Mouse (Mus musculus) myocyte (in vitro differentiated cells): Measurements from ENCODE around the gene Trim33. TPM values are rescaled to one million over a fixed set of nuclear protein-coding genes. Genes with fewer than 3 reads are reported as not detected.
A peak's percentile ranks its signal among the peaks of the same experiment; 100 is the strongest.

ENCODE experiments used
- H3K27me3 ChIP-seq: one replicate; pipeline ENCODE4 v1.6.1; 2011; ENCODE audit not compliant: control insufficient read depth, insufficient read depth, insufficient read length
- H3K36me3 ChIP-seq: one replicate; pipeline ENCODE4 v1.6.1; 2011; ENCODE audit not compliant: control insufficient read depth, insufficient read depth
- H3K4me2 ChIP-seq: one replicate; pipeline ENCODE4 v1.6.1; 2011; ENCODE audit warnings: low read depth, control low read depth
- H3K4me3 ChIP-seq: one replicate; pipeline ENCODE4 v1.5.1; 2011; ENCODE audit warnings: mild to moderate bottlenecking, control low read depth, moderate library complexity
- H3K79me2 ChIP-seq: one replicate; pipeline ENCODE4 v1.6.1; 2011; ENCODE audit not compliant: control insufficient read depth, insufficient read depth
- H3ac ChIP-seq: one replicate; pipeline ENCODE4 v1.6.1; 2011; ENCODE audit not compliant: control insufficient read depth, insufficient read length
- CEBPB ChIP-seq: IDR thresholded peaks from 2 replicates; pipeline ENCODE4 v1.6.1; 2011; ENCODE audit warnings: mild to moderate bottlenecking, moderate library complexity; ENCODE audit not compliant: poor library complexity, insufficient read depth, severe bottlenecking
- E2F4 ChIP-seq: IDR thresholded peaks from one replicate; pipeline ENCODE4 v1.6.1; 2011; ENCODE audit warnings: mild to moderate bottlenecking, control low read depth, moderate library complexity; ENCODE audit not compliant: insufficient read depth
- MAX ChIP-seq: IDR thresholded peaks from one replicate; pipeline ENCODE4 v1.6.1; 2011; ENCODE audit warnings: low read depth, mild to moderate bottlenecking, control low read depth
- MYOD1 ChIP-seq, 3 experiments: IDR thresholded peaks; one replicate each; pipeline ENCODE4 v1.6.1; 2011; ENCODE audit warnings: control low read depth in 2 of 3, low read depth in 2 of 3, mild to moderate bottlenecking in 2 of 3, moderate library complexity in 1 of 3; ENCODE audit not compliant: insufficient read length in 2 of 3, control insufficient read depth in 1 of 3
- MYOG ChIP-seq, 3 experiments: IDR thresholded peaks; one replicate each; pipeline ENCODE4 v1.6.1; 2011; ENCODE audit warnings: control low read depth in 2 of 3, low read depth in 2 of 3, mild to moderate bottlenecking in 2 of 3; ENCODE audit not compliant: insufficient read length in 2 of 3, control insufficient read depth in 1 of 3, insufficient read depth in 1 of 3
- POLR2A ChIP-seq: IDR thresholded peaks from one replicate; pipeline ENCODE4 v1.6.1; 2011; ENCODE audit warnings: low read depth, mild to moderate bottlenecking, control low read depth, moderate library complexity; ENCODE audit not compliant: insufficient read length
- POLR2AphosphoS2 ChIP-seq: IDR thresholded peaks from one replicate; pipeline ENCODE4 v1.6.1; 2011; ENCODE audit warnings: low read depth, control low read depth; ENCODE audit not compliant: insufficient read length
- REST ChIP-seq: IDR thresholded peaks from one replicate; pipeline ENCODE4 v1.6.1; 2011; ENCODE audit warnings: mild to moderate bottlenecking, control low read depth, moderate library complexity; ENCODE audit not compliant: insufficient read depth, insufficient read length
- SRF ChIP-seq: IDR thresholded peaks from one replicate; pipeline ENCODE4 v1.6.1; 2011; ENCODE audit warnings: low read depth; ENCODE audit not compliant: control insufficient read depth, insufficient read length
- TCF12 ChIP-seq: IDR thresholded peaks from one replicate; pipeline ENCODE4 v1.6.1; 2011; ENCODE audit warnings: mild to moderate bottlenecking, control low read depth; ENCODE audit not compliant: poor library complexity, insufficient read depth, severe bottlenecking
- TCF3 ChIP-seq: IDR thresholded peaks from one replicate; pipeline ENCODE4 v1.6.1; 2011; ENCODE audit warnings: low read depth, control low read depth; ENCODE audit not compliant: insufficient read length
- USF1 ChIP-seq: IDR thresholded peaks from one replicate; pipeline ENCODE4 v1.6.1; 2011; ENCODE audit warnings: low read depth, mild to moderate bottlenecking, control low read depth, moderate library complexity
- polyA plus RNA-seq: library from polyadenylated mRNA; unstranded; fragments of >200 nt; fragmentation: generic; extraction: Trizol; gene quantifications from one replicate; pipeline ENCODE4 v1.2.1, GENCODE M21; 2012; ENCODE audit warnings: missing spikeins

Trim33 gene
- polyA plus RNA-seq, 1 experiment, result 5.6 TPM

DNA sequence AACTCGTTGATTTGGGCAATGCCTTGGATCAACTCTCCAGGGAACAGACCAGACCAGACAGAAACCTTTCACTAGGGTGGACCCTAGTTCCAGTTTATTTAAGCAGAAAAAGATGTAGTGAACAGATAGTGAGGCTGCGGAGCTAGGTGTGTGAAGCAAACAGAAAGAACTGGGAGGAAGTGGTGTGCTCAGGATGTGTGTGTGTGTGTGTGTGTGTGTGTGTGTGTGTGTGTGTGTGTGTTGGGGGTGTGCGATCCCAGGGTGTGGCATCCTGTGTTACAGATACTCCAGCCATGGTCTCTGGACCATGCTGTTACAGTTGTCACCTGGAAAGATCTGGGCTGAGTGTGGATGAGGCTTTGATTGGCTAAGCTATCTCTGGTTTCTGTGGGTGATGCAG lies 118.4 kb downstream of the Trim33 start:
- Histone ChIP-seq H3K36me3 (no peaks in the 10 kb centered on the region), H3K27me3 (no peaks in the 10 kb centered on the region), H3K79me2 (no peaks in the 10 kb centered on the region), H3K4me3 (no peak overlapping the region), H3K4me2 (no peak overlapping the region), H3ac (no peak overlapping the region)
- no peak for TF ChIP-seq MYOG (IDR thresholded peaks at IDR 0.05; ENCODE audit: control insufficient read depth in 1 of 3, insufficient read depth in 1 of 3, insufficient read length in 2 of 3, low read depth in 2 of 3)
- no peak for TF ChIP-seq E2F4
- no peak for TF ChIP-seq TCF12
- TF ChIP-seq POLR2A, result no peak
- TF ChIP-seq TCF3, result no peak
- TF ChIP-seq USF1, result no peak
- TF ChIP-seq MAX, result no peak
- TF ChIP-seq MYOD1 (IDR thresholded peaks at IDR 0.05; ENCODE audit: control insufficient read depth in 1 of 3, insufficient read length in 2 of 3, low read depth in 2 of 3), result no peak
- no peak for TF ChIP-seq POLR2AphosphoS2
- no peak for TF ChIP-seq REST
- TF ChIP-seq SRF, result no peak
- no peak for TF ChIP-seq CEBPB

DNA sequence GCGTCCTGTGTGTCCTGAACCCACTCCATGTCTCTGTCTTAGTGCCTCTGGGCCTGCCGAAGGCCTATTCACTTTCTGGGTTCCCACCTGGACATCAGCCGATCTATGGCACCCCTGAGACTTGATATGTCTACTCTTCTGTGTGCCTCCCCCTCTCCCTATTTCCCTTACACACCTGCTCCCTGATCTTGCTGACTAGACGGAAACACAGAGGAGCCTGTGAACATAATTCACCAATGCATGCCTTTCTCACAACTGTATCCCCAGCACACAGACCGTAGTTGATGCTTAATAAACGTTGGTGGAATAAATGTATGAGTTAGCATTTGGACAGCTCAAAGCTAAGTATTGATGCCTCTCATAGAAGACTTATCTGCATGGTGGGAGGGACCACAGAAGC lies 121.7 kb downstream of the Trim33 start:
- Histone ChIP-seq H3ac (no peak overlapping the region), H3K4me2 (no peak overlapping the region), H3K36me3 (no peaks in the 10 kb centered on the region), H3K79me2 (no peaks in the 10 kb centered on the region), H3K4me3 (no peak overlapping the region), H3K27me3 (no peaks in the 10 kb centered on the region)
- TF ChIP-seq CEBPB (no peak), TCF12 (no peak), MAX (no peak), POLR2A (no peak), MYOG (IDR thresholded peaks at IDR 0.05; ENCODE audit: control insufficient read depth in 1 of 3, insufficient read depth in 1 of 3, insufficient read length in 2 of 3, low read depth in 2 of 3) (no peak), MYOD1 (IDR thresholded peaks at IDR 0.05; ENCODE audit: control insufficient read depth in 1 of 3, insufficient read length in 2 of 3, low read depth in 2 of 3) (no peak)

DNA sequence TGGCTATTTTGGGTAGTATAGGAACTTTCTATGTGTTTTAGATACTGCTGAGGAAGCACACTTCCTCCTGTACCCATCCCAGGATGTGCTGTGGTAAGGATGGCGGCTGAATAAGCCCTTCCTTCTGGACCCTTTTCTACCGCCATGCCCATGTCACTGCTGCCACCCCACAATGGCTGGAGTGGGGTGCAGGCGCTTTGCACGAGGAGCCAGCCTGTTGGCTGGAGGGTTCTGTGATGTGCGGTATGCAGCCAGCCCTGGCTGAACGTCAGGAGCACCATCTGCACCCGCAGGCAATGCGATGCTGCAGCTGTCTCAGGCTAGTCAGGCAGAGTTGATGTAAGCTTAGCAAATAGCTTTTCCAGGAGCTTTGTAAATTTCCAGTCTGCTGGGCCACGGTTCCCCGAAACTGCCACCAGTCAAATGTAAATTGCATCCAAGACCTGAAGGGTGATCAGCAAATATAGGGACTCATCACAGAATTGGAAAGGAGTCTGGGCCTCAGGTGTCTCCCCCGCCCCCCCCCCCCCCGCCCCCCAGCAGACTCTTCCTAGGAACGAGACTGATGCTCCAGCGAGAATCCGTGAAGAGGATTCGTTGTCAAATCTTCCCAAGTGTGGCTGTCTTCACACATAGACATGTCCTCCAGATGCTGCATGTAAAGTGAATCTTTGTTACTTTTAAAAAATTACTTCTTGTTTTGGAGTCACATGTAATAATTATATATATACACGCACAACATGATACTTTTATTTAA lies 122.4 kb downstream of the Trim33 start:
- Histone ChIP-seq H3K36me3 (no peaks in the 10 kb centered on the region), H3K4me2 (no peak overlapping the region), H3K79me2 (no peaks in the 10 kb centered on the region), H3K27me3 (no peaks in the 10 kb centered on the region), H3K4me3 (no peak overlapping the region), H3ac (no peak overlapping the region)
- TF ChIP-seq SRF (no peak), TCF3 (peak; percentile 9), MAX (no peak), POLR2AphosphoS2 (no peak), MYOD1 (IDR thresholded peaks at IDR 0.05; ENCODE audit: control insufficient read depth in 1 of 3, insufficient read length in 2 of 3, low read depth in 2 of 3) (peak in 2 of 3 experiments; percentile 84 to 91), MYOG (IDR thresholded peaks at IDR 0.05; ENCODE audit: control insufficient read depth in 1 of 3, insufficient read depth in 1 of 3, insufficient read length in 2 of 3, low read depth in 2 of 3) (peak; percentile 75 to 91 (median 90)), REST (no peak)

DNA sequence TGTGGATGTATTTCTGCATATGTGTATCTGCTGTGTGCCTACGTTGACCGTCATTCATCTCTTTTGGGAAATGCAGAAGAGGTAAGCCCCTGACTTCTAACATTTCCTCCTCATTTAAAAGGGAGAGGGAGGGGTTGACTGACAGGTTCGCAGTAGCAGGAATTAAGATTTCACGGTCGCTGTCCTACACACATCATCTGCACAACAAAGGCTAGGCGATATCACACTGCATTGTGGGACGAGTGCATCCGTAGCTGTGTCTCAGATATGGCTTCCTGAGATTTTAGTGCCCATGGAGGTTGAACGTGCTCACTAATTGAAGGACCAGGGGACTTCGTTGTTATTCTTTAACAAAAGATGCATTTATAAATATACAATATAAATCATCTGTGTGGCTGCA lies 123.1 kb downstream of the Trim33 start:
- Histone ChIP-seq H3K36me3 (no peaks in the 10 kb centered on the region), H3K79me2 (no peaks in the 10 kb centered on the region), H3K4me3 (no peak overlapping the region), H3K27me3 (no peaks in the 10 kb centered on the region), H3ac (no peak overlapping the region), H3K4me2 (no peak overlapping the region)
- TF ChIP-seq MYOG (IDR thresholded peaks at IDR 0.05; ENCODE audit: control insufficient read depth in 1 of 3, insufficient read depth in 1 of 3, insufficient read length in 2 of 3, low read depth in 2 of 3) (no peak), SRF (no peak), TCF12 (no peak), CEBPB (no peak), E2F4 (no peak)

DNA sequence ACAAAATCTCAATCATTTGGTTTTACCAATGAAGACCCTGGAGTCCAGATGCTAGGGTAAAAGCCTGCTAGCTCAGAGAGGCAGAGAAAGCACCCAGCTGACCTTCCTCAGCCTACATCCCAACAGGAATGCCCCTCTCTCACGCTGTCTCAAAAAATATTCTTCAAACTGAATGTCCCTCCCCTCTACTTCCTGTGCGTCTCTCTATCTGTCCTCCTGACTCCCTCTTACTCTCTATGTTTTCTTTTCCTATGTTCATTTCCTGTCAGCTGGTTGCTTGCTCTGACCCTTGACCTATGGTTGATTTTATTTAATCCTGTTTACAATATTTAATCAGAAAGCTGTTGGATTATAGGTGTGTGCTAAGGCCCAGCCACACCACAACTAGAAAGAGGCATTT lies 126.0 kb downstream of the Trim33 start:
- H3K4me2 ChIP-seq, result no peak overlapping the region
- H3K36me3 ChIP-seq, result no peaks in the 10 kb centered on the region
- TF ChIP-seq MYOG (IDR thresholded peaks at IDR 0.05; ENCODE audit: control insufficient read depth in 1 of 3, insufficient read depth in 1 of 3, insufficient read length in 2 of 3, low read depth in 2 of 3) (no peak), MYOD1 (IDR thresholded peaks at IDR 0.05; ENCODE audit: control insufficient read depth in 1 of 3, insufficient read length in 2 of 3, low read depth in 2 of 3) (no peak)
- H3K27me3 ChIP-seq, result no peaks in the 10 kb centered on the region
- no peak overlapping the region for H3K4me3 ChIP-seq
- H3ac ChIP-seq, result no peak overlapping the region
- H3K79me2 ChIP-seq, result no peaks in the 10 kb centered on the region
